19 mouse cellular contexts compared by ENCODE assay signal in the genomic region with DNA sequence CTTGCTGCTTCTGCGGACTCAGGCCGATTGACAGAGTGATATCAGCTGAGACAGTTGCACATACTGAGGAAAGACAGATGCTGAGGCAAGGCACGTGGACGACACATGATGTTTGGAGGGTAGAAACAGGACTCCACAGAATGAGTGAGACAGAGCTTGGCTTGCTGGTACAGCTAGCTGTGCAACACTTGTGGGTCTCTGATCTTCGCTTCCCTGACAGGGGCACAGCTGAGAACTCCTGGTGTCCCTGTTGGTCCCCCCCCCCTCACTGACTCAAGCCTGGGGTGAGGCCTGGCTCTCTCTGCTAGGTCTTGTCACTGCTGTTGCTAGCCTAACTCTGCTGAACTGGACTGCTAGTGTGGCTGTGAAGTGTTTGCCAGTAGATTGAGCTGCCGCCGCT. TPM values are rescaled to one million over a fixed set of nuclear protein-coding genes. Genes with fewer than 3 reads are reported as not detected.
A peak's percentile ranks its signal among the peaks of the same experiment; 100 is the strongest.
DNase-seq lines count a peak whose midpoint lies in the region; ATAC-seq lines count a peak whose summit lies in the region.
"Had no signal": no experiment of that assay in that cellular context is flagged by ENCODE, and none has a peak within 500 bp of the region (broad histone marks: within the 10 kb centered on the region; RNA-seq: fewer than 3 reads in every experiment).

No protein-coding gene starts in this region.

- WGBS in forebrain, embryonic 12.5 days: 86% methylated on average over 7 of the region's 7 CpGs
- 68% methylated on average over 7 of the region's 7 CpGs for WGBS in forebrain, embryonic 15.5 days

- ATAC-seq in forebrain, embryonic 12.5 days (ENCODE audit: low FRiP score): 0 out of 2 replicates have a peak, but pooled peaks have one; percentile 5
- ATAC-seq in forebrain, embryonic 15.5 days (replicated peaks): no peak
- ATAC-seq: forebrain, embryonic 14.5 days had no signal

- H3K36me3 ChIP-seq in forebrain, embryonic 12.5 days (replicated peaks): peaks cover 64% of the 10 kb centered on the region
- no peaks in the 10 kb centered on the region; the same call in 1 of the 2 replicates for H3K36me3 ChIP-seq in forebrain, embryonic 15.5 days
- H3K36me3 ChIP-seq: embryonic facial prominence, embryonic 15.5 days had no signal

- H3K9ac ChIP-seq in forebrain, embryonic 12.5 days: no peak overlapping the region
- no peak overlapping the region for H3K9ac ChIP-seq in forebrain, embryonic 15.5 days (replicated peaks)
- H3K9ac ChIP-seq: embryonic facial prominence, embryonic 13.5 days; embryonic facial prominence, embryonic 15.5 days had no signal

- H3K27me3 ChIP-seq in forebrain, embryonic 12.5 days: no peaks in the 10 kb centered on the region
- H3K27me3 ChIP-seq in forebrain, embryonic 15.5 days: no peaks in the 10 kb centered on the region
- H3K27me3 ChIP-seq: embryonic facial prominence, embryonic 13.5 days; embryonic facial prominence, embryonic 15.5 days had no signal

- no peak overlapping the region for H3K4me3 ChIP-seq in forebrain, embryonic 12.5 days (replicated peaks)
- no peak overlapping the region for H3K4me3 ChIP-seq in forebrain, embryonic 15.5 days
- H3K4me3 ChIP-seq: embryonic facial prominence, embryonic 13.5 days; embryonic facial prominence, embryonic 15.5 days; erythroblast, embryonic 14.5 days; forebrain, embryonic 10.5 days had no signal

- intact Hi-C loops in heart, postnatal 25 days (cut with DNase I): no loop called here

- peak; percentile 91 for DNase-seq in heart, adult 11 months
- DNase-seq in heart, postnatal 25 days (ENCODE audit: low spot score): no peak
- DNase-seq: adrenal gland, adult 2 months; adrenal gland, postnatal 25 days; cerebellum, adult 11 months; cerebellum, adult 18-20 months; cerebellum, adult 8-10 months; cerebellum, adult 9-11 months; cerebellum, postnatal 14 days; cerebellum, postnatal 36 days; embryo, embryonic 11 days had no signal

- H3K4me1 ChIP-seq in forebrain, embryonic 12.5 days: peaks cover 30% of the 10 kb centered on the region
- H3K4me1 ChIP-seq in forebrain, embryonic 15.5 days: peaks cover 55% of the 10 kb centered on the region

- no peak overlapping the region for H3K27ac ChIP-seq in forebrain, embryonic 12.5 days
- H3K27ac ChIP-seq in forebrain, embryonic 15.5 days (replicated peaks): no peak overlapping the region
- H3K27ac ChIP-seq: embryonic facial prominence, embryonic 13.5 days; embryonic facial prominence, embryonic 15.5 days; forebrain, embryonic 10.5 days had no signal

- H3K4me2 ChIP-seq in forebrain, embryonic 12.5 days: no peak overlapping the region
- H3K4me2 ChIP-seq in forebrain, embryonic 15.5 days (replicated peaks): no peak overlapping the region
- H3K4me2 ChIP-seq: embryonic facial prominence, embryonic 13.5 days; embryonic facial prominence, embryonic 15.5 days had no signal

- no peaks in the 10 kb centered on the region for H3K9me3 ChIP-seq in forebrain, embryonic 12.5 days
- H3K9me3 ChIP-seq in forebrain, embryonic 15.5 days: no peaks in the 10 kb centered on the region
- H3K9me3 ChIP-seq: embryonic facial prominence, embryonic 13.5 days; embryonic facial prominence, embryonic 15.5 days; forebrain, embryonic 10.5 days had no signal

RNA-seq across cellular contexts. Expression of a gene that starts 18.7 kb away (rescaled TPM):
- polyA plus RNA-seq in forebrain, embryonic 12.5 days (2016; fragmentation: Nextera tagmentation; extraction: Ambion mirVana): 21.2 and 21.6 TPM in 2 replicates
- 21.0 and 21.9 TPM in 2 replicates for polyA plus RNA-seq in forebrain, embryonic 15.5 days (2015; fragmentation: Nextera tagmentation; extraction: Ambion mirVana)
- 10 to 100 TPM in 1 of 2 experiments, 1 to 10 TPM in 1; 6.1 to 10.5 TPM for total RNA-seq in heart, postnatal 25 days (2021)
- total RNA-seq: MEL had no signal
- polyA plus RNA-seq: erythroblast, embryonic 14.5 days had no signal
